Comparison of ENCODE assay signal across 9 mouse cellular contexts in genomic region chr7:135734911-135735646, GRCm38 (mm10). TPM values are rescaled to one million over a fixed set of nuclear protein-coding genes. Genes with fewer than 3 reads are reported as not detected.
A peak's percentile ranks its signal among the peaks of the same experiment; 100 is the strongest.
DNase-seq lines count a peak whose midpoint lies in the region; ATAC-seq lines count a peak whose summit lies in the region.
"Had no signal": no experiment of that assay in that cellular context is flagged by ENCODE, and none has a peak within 500 bp of the region (broad histone marks: within the 10 kb centered on the region; RNA-seq: fewer than 3 reads in every experiment).

No protein-coding gene starts in this region.

- H3K4me2 ChIP-seq in heart, embryonic 16.5 days (ENCODE audit: low read depth, low read length): peak overlapping the region; percentile 64

- H3K9me3 ChIP-seq in heart, embryonic 16.5 days (replicated peaks; ENCODE audit: control insufficient read depth, low read length): no peaks in the 10 kb centered on the region

- ATAC-seq in heart, embryonic 16.5 days (replicated peaks; ENCODE audit: extremely low read depth, insufficient read depth, low FRiP score): no peak

- no peak for DNase-seq in heart, postnatal 25 days (ENCODE audit: low spot score)
- peak; percentile 46 for DNase-seq in urinary bladder, postnatal 14 days (ENCODE audit: low spot score)
- DNase-seq in urinary bladder, adult 2 months (ENCODE audit: low spot score): no peak
- peak; percentile 31 for DNase-seq in kidney, postnatal 14 days
- DNase-seq in frontal cortex, postnatal 10 days (ENCODE audit: low spot score in 2 of 2): no peak
- DNase-seq in adrenal gland, postnatal 14 days: no peak
- no peak for DNase-seq in right cerebral cortex, postnatal 14 days

- WGBS in heart, embryonic 16.5 days: 79% methylated on average over 9 of the region's 9 CpGs

- no peak overlapping the region for H3K9ac ChIP-seq in heart, embryonic 16.5 days (ENCODE audit: low read length)

- no peaks in the 10 kb centered on the region for H3K27me3 ChIP-seq in heart, embryonic 16.5 days (ENCODE audit: control insufficient read depth, insufficient read depth, low read length)

- peak overlapping the region; percentile 35 for H3K27ac ChIP-seq in heart, embryonic 16.5 days (ENCODE audit: low read length)

- H3K36me3 ChIP-seq in heart, embryonic 16.5 days (ENCODE audit: control insufficient read depth, insufficient read depth): no peaks in the 10 kb centered on the region
- H3K36me3 ChIP-seq: G1E had no signal

- intact Hi-C loops in heart, postnatal 25 days (cut with DNase I): loop anchor here (5.0 kb wide), 2 partner anchors 53 to 198 kb away; partner anchors contain the start of gene Ptpre

- peaks cover 13% of the 10 kb centered on the region for H3K4me1 ChIP-seq in heart, embryonic 16.5 days (ENCODE audit: control insufficient read depth, insufficient read depth, low read length)

- H3K4me3 ChIP-seq in heart, embryonic 16.5 days (ENCODE audit: low read length): no peak overlapping the region

RNA-seq across cellular contexts. Expression of gene Mki67, which starts 18.9 kb away (rescaled TPM):
- 25.1 TPM in 2 replicates for polyA plus RNA-seq in heart, embryonic 16.5 days (2015; fragmentation: Nextera tagmentation; extraction: Ambion mirVana)
- total RNA-seq in heart, postnatal 25 days (2021): 1 to 10 TPM; 2.5 to 3.6 TPM
- polyA plus RNA-seq in urinary bladder, adult 2 months (2012; rRNA removed): 1.6 and 2.5 TPM in 2 replicates
- 36.7 and 47.4 TPM in 2 replicates for total RNA-seq in adrenal gland, postnatal 14 days (2021)

Comparison
In these comparisons a context has a peak if more than half of its experiments do, and no peak if none do; other contexts are left out.
1. DNase-seq: peak in urinary bladder, postnatal 14 days (single experiment) and kidney, postnatal 14 days (single experiment); none in heart, postnatal 25 days (single experiment), urinary bladder, adult 2 months (single experiment), frontal cortex, postnatal 10 days (0 of 2), adrenal gland, postnatal 14 days (single experiment) and right cerebral cortex, postnatal 14 days (single experiment).